Mouse (Mus musculus) c-Kit-positive CD71-positive TER-119-positive erythroid progenitor cells, embryonic 14.5 days (primary cell): Measurements from ENCODE around the gene Phldb2.

ENCODE experiments used
- DNase-seq: peaks from one replicate; pipeline ENCODE4 v3.0.0-alpha.2; 2013; ENCODE audit warnings: low spot score

Gene Phldb2

DNA sequence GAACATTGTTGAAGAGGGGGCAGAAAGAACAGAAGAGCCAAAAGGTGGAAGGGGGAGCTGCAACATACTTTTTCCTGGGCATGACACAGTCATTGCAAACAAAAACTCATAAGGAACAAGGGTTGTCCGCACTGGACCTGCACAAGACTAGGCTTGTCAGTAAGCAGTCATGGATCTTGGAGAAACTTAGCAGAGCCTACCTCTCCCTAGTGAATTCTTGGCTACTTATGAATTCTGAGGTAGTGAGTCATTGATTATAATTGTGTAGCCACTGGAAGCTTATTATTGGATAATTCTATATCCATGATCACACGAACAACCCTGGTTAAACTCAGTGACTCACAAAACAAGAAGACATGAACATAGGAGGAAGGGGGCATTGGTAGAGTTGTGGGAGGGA is 7.1 kb downstream of the Phldb2 start:
- no peak for DNase-seq

DNA sequence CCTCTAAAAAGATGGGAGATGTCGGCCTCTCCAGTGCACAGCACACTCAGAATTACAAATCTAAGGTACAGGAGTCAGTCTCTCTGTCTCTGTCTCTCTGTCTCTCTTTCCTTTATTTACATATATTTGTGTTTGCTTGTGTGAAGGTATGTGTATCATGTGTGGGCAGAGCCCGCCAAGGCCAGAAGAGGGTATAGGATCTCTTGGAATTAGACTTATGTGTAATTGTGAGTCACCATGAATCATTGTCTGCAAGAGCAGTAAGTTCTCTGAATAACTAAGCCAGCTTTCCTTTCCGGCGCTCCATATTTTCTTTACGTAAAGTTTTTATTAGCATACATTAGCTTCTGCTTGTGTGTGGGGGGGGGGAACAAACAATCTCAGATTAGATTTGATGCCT is 7.7 kb downstream of the Phldb2 start:
- DNase-seq, result no peak

DNA sequence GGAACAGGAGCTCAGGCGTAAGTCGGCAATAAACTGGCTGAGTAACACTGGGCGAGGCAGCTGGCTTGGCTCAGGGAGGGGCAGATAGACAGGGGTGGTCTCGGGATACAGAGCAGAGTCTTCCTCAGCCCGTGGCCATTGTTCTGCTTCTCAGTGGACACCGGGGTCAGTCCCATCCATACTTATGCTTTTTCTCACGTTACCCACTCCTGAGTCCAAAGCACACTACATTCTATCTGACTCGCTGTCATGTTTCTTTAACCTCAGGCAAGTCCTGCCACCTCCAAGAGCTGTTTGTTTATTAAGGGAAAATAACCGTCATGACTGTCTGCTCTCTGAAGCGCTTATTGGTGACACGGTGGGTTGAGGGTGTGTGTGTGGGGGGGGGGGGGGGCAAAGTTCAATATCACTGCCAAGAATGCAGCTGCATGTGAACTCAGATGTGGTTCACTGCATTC is 8.2 kb downstream of the Phldb2 start:
- no peak for DNase-seq

DNA sequence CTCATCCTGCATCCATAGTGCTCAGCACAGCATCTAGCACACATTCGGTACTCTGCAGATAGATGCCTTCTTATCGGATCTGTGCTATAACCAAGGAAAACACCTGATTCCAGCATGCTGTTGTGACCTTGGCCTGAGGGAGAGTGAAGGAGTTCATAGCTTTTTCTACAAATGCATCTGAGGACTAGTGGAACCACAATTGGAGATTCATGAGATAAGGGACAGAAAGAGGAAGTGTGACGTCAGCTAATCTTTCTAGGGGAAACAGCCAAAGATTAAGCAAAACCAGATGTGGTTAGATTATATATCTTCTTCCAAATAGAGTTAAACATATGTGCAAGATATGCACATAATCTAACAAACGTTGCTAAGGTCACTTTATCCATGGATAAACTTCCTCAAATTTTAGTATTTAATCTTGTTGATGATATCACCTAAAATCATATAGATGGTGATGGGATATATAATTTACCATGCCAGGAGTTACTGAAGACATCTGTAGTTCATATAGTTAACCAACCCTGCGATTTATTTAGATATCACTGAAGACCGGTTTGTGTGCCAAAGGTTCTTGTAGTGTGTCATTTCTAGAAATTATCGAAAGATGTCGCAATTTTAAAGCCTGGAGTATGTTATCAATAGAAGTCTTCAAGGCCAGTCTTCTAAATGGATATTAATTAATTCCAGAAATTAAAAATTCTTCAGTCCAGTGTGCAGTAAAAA is 11.1 kb downstream of the Phldb2 start:
- DNase-seq, result no peak

DNA sequence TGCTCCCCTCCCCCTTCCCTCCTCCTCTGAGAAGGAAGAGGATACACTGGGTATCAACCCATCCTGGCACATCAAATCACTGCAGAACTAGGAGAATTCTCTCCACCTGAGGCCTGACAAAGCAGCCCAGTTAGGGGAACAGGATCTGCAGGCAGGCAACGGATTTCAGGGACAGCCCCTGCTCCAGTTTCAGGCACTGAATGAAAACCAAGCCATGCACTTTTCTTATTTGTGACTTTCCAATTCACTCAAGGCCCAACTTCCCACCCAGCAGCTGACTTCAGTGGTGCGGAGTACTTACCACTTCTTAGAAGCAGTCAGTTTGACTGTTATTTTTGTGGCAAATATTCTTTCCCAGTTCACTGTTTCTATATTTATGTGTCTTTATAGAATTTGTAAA is 12.7 kb downstream of the Phldb2 start:
- DNase-seq, result no peak

DNA sequence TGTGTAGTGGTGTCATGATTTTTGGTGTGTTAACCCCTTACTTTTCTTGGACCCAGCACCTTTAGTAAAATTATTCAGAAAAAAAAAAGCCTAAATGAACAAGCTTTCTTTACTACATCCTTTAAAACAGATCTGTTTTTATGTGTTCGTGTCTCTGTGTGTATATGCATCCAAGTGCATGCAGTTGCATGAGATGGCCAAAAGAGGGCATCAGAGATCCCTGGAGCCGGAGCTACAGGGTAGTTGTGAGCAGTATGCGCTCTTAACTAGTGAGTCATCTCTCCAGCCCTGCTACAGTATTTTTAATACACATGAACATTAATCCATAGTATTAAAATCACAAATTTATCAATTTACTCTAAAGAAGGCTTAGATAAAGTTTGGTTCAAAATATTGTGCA is 14.0 kb downstream of the Phldb2 start:
- DNase-seq, result no peak

DNA sequence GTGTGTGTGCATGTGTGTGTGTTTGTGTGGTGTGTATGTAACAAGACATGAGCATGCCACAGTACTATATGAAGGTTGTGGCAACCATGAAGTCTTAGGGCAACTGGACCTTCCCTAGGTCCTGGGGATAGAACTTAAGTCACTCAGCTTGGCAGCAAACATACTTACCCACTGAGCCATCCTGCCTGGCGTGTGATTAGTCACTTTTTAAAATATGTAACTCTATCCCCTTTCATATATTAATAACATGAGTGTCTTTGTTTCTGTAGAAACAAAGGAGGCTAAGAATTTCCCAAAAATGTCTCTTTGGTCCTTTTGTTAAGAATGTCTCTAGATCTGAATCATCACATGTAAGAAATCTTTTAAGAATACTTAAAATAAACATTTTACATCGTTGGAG is 16.0 kb downstream of the Phldb2 start:
- DNase-seq, result no peak

DNA sequence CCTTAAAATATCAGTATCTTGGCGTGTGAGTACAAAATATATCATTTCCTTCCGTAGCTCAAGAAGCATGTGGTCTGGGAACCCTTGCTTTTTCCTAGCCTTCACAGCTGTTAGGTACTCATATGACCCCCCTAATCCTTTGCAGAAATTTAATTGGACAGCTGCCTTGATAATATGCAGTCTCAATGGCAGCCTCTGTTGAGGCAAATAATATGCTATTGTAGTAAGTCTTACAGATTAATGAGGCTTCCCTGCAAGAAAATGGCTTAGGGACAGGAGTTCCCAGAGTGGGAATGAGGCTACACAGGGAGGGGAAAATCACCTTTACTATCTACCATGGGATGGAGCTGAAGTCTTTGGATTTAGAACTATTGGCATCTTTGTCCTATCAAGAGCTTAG is 16.9 kb downstream of the Phldb2 start:
- DNase-seq, result no peak

DNA sequence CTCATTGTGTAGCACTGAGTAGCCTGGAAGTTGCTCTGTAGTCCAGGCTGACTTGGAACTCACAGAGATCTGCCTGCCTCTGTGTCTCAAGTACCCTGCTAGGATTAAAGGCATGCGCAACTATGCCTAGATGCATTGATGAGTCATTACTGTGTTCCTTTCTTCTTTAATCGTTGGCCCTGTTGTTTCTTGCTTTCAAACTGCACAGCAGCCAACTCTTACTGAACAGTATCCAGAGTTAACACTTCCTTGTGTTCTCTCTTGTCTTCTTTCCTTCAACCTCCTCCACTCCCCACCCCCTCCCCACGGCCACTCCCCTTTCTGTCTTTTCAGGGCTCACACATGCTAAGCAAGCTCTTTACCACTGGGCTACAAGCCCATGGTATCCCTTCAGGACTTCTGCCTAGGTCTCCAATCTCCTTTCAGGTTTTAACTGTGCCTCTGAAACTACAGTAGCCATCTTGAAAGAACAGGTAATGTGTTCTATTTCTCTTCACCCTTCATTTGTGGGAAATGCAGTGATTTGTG is 17.4 kb downstream of the Phldb2 start:
- DNase-seq, result no peak

DNA sequence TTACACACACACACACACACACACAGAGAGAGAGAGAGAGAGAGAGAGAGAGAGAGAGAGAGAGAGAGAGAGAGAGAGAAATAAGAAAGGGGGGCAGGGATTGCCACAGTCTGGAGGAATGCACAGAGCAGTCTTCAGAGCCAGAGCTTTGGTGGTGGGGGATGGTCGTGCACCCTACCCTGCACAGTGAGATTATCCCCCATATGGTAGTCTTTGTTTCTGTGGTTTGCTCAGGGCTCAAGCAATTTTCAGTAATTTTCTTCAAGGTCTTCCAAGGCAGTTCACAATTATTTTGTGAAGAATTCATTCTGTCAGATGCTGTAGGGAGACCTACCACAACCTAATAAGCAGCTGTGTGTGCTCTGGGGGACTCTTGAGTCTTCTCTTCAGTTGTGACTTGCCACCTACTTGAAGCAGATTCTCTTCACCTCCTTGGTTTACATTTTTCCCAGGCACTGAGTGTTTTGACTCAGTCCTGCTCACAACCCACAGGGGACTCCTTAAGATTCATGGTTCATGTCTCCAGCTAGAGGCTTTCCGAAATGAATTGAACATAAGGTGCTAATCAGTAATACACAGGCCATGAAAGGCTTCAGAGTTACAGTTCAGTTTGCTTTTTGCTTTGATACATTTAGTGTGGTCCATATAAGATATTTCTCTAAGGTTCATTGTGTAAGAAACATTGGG is 18.5 kb downstream of the Phldb2 start:
- no peak for DNase-seq

DNA sequence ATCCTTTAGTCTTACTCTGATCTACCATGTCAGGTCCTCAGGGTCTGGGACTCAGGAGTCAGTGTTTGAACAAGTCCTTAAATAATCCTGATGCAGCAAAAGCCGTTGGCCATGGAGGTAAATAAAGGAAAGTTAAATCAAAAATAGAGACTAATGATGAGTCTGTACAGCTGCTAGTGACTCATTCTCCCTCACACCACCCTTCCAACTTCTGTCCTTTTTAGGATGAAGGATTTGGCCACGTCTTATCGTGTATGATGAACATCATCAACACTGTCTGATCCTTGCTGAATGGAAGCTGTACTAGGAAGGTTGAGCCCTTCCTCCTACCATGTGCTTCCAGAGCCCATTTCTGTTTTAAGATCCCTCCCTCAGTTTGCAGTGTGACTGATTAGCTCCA is 23.1 kb downstream of the Phldb2 start:
- DNase-seq, result no peak

DNA sequence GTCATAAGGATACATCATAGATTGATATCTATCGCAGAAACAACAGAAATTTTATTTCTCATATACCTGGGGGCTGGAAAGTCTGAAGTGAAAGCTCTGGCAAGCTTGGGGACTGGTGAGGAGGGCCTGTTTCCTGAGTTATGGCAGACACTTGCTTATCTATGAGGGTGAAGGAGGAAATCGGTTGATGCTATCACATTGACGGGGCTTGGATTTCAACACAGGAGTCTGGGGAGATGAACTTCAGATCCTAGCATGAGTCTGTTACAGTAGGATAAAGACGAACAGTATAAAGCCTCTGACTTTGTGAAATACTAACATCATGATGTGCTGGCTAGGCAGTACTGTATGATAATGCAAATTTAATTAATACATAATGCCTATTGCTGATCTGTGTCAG is 25.3 kb downstream of the Phldb2 start:
- no peak for DNase-seq

DNA sequence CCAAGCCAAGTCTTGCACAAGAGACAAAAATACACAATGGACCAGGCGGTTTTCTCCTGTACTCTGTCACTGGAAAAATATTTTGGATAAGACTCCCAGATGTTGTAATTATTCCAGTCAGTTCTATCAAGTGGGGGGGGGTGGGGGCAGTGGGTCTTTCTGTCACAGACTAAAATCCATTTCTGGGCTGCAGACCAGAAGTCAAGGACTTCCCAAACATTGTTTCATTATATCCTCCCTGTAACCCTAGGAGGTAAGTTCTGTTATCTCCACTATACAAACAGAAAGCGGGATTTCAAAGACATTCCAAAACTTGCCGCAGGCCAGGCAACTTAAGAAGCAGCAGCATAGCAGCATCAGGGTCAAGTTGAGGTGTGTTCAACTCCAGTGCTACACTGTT is 25.8 kb downstream of the Phldb2 start:
- DNase-seq, result no peak

DNA sequence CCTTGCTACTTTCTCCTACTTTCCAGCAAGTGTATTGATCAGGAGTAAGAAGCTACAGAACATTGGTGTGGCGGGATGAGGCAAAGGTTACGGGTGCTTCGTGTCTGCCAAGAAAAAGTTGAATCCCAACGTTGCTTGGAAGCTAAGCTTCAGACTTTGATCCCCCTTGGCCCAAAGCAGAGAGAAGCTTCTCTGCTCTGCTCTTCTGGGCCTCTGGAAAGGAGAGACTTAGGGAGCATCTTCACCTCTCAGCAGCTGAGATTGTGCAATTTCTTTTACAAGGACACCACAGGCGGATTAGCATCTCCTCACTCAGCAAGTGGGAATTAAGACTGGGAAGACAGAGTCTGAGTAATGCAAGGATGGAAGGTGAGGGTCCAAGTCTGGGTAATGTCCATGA is 26.5 kb downstream of the Phldb2 start:
- DNase-seq, result no peak

DNA sequence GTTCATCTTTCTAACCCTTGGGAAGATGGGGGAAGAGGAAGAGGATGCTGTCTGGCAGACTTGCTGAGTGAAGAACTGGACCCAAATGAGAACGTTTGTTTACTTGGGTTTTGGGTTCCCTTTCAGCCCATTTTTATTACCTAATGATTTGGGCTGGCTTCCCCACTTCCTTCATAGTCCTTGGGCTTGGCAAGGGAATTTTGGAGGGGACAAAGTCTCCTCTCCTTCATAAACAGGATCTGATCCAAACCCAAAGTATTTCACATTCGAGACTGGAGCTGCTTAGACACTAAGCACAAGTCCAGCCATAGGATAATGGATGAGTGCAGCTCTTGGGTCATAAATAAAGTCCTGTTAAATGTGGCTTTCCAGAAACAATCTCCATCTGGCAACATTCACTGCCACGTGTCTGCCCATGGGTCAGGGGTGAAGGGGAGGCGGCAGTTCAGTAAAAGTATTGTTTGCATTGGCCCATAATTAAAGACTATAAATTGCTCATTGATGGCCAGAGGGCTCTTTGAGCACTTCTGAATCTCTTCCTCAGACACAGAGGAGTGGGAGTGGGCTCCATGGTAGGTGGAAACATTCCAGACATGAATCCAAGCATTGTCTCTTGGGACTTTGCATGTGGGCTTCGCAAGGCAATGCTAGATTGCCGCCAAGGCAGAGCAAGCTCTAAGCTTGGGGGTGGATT is 29.5 kb downstream of the Phldb2 start:
- no peak for DNase-seq

DNA sequence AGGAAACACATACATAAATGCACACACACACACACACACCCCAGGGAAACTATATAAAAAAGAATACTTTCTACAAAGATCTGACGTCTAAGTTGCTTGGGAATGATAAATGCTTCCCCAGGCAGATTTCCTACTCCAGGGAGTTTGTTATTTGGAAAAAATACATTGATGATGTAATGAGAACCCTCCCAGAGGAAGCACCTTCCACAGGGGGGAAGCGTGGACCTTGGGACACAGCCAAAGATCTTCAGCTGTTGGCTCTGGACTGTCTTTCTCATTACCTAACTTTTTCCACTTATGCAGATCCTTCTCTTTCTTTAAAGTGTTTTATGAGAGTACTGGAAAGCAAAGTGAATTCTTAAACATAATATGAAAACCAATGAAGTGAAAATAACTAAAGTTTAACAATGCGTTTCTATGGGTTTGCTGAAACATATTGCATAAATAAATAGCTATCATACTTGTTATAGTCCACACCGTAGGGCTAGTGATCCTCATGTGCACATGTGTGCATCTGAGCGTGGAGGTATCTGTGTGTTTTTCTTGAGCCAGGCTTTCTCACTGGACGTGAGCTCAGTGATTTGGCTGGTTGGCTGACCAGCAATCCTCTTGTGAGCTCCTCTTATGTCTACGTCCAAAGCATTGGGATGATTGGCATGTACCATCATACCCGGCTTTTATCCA is 30.7 kb downstream of the Phldb2 start:
- DNase-seq, result no peak

DNA sequence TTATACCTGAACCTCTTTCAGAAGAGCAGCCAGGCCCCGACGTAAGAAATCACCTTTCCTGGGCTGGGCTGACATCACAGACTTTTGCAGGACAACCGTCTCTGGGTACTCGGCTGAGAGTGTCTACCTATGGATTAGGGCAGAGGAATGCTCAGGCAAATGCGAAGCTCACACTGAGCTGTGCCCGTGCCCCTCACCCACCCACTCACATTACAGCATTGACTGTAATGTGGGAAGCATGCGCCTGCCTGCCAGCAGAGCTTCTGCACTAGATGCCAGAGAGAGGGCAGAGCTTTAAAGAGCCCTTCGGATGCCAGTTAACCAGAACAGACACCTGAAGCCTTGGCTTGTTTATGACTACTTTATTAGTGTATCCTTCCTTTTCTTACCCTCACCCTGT is 33.8 kb downstream of the Phldb2 start:
- no peak for DNase-seq

DNA sequence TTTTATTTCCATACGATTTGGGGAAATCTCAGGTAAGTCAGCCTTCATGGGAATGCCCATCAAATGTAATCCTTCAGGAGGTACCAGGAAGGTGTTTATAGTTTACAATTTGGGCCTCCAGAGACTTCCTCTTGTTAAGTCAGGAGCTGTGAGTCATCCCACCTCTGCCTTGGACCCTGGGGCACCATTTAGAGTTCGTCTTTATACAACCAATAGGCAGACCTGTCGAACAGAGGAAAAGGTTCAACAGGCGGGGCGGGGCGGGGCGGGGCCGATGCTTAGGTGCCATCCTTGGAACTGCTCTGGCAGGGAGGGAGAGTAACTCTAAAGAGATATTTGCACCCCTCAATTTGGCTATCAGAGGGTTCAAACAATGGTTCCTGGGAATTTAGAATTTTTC is 49.8 kb downstream of the Phldb2 start:
- DNase-seq, result no peak

DNA sequence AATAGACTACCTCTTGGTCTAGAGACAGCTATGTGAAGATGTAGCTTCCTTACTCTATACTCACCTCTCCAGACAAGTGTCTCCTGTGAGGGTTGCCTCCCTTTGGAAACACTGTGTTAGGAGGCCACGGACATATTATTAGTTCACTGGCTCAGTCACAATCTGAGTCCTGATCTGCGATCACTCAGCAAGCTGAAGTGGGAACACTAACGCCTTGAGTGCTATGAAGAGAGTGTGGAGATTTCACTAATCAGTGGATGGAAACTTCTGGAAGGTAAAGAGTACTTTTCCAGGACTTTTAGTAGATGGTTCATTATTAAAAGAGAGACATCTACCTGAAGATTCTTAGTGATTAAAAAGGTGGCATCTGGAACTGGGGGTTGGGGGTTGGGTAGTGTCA is 54.9 kb downstream of the Phldb2 start:
- no peak for DNase-seq

DNA sequence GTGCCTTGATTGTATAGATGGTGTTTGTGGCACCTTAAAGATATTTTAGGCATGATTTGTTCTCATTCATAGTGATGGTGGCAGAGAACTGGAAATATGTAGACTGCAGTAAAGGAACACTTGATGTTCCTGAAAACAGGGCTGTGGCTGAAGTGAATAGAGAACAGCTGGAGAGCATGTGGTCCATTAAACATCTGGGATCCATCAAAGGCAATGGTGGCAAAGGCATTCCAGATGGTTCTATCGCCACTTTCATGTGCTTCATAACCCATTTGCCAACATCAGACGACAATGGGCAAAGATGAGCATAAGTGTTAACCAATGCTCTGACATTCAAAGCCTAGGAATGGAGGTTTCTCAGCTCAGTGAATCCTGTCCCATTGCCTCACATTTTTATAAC is 56.8 kb downstream of the Phldb2 start:
- no peak for DNase-seq

DNA sequence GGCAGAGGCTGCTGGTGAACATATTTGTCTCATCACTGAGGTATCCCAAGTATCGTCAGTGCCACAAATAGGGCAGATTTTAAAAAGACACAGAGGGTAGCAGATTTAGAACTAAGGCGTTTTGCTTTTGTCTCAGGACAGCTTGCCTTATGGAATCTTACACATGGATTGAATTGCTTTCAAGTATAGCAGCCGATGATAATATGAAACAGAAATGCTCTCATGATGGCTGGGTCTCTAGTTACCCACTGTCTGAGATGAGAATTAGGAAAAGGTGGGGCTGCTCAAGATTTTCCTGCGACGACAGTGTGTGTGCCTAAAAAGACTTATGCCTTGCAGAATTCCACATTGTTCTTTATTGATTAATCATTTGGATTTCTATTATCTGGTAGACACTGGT is 58.4 kb downstream of the Phldb2 start:
- no peak for DNase-seq

DNA sequence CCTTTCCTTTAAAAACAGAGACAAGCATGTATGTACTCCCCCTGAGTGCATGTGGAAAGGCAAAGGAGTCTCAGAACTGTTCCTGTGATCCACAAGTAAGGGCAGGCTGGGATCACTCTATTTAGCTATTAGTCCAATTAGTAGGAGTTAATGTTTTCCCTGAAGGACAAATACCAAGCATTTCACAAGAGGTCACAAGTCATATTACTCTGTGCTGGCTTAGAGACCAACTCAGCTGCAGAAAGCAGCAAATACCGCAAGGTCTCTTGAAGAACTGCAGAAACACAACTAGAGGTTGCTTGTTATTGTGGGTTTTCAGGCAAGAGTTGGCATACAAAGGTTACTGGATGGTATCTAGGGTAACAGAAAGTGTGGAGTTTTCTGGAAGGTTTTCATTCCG is 59.6 kb downstream of the Phldb2 start:
- DNase-seq, result no peak

DNA sequence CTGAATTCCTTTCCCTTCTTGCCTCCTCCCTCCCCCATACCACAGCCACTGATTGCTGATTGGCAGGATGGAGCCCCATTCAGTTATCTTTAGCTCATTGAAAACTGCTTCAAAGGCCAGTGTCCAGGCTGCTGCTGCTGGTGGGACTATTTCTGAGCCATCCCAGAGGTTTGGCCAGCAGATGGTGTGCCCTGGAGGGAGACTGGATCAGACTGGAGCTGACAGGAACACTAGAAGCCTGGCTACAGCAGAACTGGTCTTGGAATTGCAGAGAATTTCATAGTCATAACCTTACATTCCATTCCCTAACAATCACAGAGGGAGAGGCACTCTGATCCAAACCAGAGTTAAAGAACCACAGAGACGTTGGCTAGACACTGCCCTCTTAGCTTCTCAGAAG is 60.5 kb downstream of the Phldb2 start:
- no peak for DNase-seq
